Mouse (Mus musculus): Measurements from ENCODE around the gene Ripor1. TPM values are rescaled to one million over a fixed set of nuclear protein-coding genes. Genes with fewer than 3 reads are reported as not detected.

Gene Ripor1
- polyA plus RNA-seq, 1 experiment, result 47.6 TPM

GRCm38 (mm10) chr8:105609355-105609754 is 4.3 kb downstream of the Ripor1 start:
- TF ChIP-seq USF1 (IDR thresholded peaks at IDR 0.05; ENCODE audit: low read depth), result no peak

GRCm38 (mm10) chr8:105609771-105610170 is 4.7 kb downstream of the Ripor1 start:
- no peaks in the 10 kb centered on the region for H3K36me3 ChIP-seq (ENCODE audit: control insufficient read depth, insufficient read depth)
- H3K4me3 ChIP-seq, result no peak overlapping the region
- peak overlapping the region; percentile 6 for H3K4me2 ChIP-seq (ENCODE audit: low read depth)
- peaks cover 65% of the 10 kb centered on the region for H3K79me2 ChIP-seq (ENCODE audit: control insufficient read depth, insufficient read depth)
- H3ac ChIP-seq (ENCODE audit: control insufficient read depth, insufficient read length), result no peak overlapping the region
- no peak for TF ChIP-seq POLR2AphosphoS2 (IDR thresholded peaks at IDR 0.05; ENCODE audit: insufficient read length, low read depth)
- no peak for TF ChIP-seq TCF12 (IDR thresholded peaks at IDR 0.05; ENCODE audit: insufficient read depth, poor library complexity, severe bottlenecking)
- no peak for TF ChIP-seq MYOG (IDR thresholded peaks at IDR 0.05; ENCODE audit: control insufficient read depth in 1 of 3, insufficient read depth in 1 of 3, insufficient read length in 2 of 3, low read depth in 2 of 3)
- no peak for TF ChIP-seq MYOD1 (IDR thresholded peaks at IDR 0.05; ENCODE audit: control insufficient read depth in 1 of 3, insufficient read length in 2 of 3, low read depth in 2 of 3)
- no peak for TF ChIP-seq TCF3 (IDR thresholded peaks at IDR 0.05; ENCODE audit: insufficient read length, low read depth)
- TF ChIP-seq POLR2A (IDR thresholded peaks at IDR 0.05; ENCODE audit: insufficient read length, low read depth), result no peak
- TF ChIP-seq REST (IDR thresholded peaks at IDR 0.05; ENCODE audit: insufficient read depth, insufficient read length), result no peak
- TF ChIP-seq CEBPB (IDR thresholded peaks at IDR 0.05; ENCODE audit: insufficient read depth, poor library complexity, severe bottlenecking), result no peak
- no peak for TF ChIP-seq SRF (IDR thresholded peaks at IDR 0.05; ENCODE audit: control insufficient read depth, insufficient read length, low read depth)
- no peak for TF ChIP-seq MAX (IDR thresholded peaks at IDR 0.05; ENCODE audit: low read depth)
- TF ChIP-seq E2F4 (IDR thresholded peaks at IDR 0.05; ENCODE audit: insufficient read depth), result no peak
- no peak for TF ChIP-seq USF1 (IDR thresholded peaks at IDR 0.05; ENCODE audit: low read depth)
- H3K27me3 ChIP-seq (ENCODE audit: control insufficient read depth, insufficient read depth, insufficient read length), result no peaks in the 10 kb centered on the region

More at GRCm38 (mm10) chr8:105609355-105609754, 4.3 kb downstream of the Ripor1 start:
- peaks cover 65% of the 10 kb centered on the region for H3K79me2 ChIP-seq (ENCODE audit: control insufficient read depth, insufficient read depth)
- H3K36me3 ChIP-seq (ENCODE audit: control insufficient read depth, insufficient read depth), result no peaks in the 10 kb centered on the region
- no peak overlapping the region for H3K4me3 ChIP-seq
- H3ac ChIP-seq (ENCODE audit: control insufficient read depth, insufficient read length), result no peak overlapping the region
- H3K4me2 ChIP-seq (ENCODE audit: low read depth), result peak overlapping the region; percentile 6
- H3K27me3 ChIP-seq (ENCODE audit: control insufficient read depth, insufficient read depth, insufficient read length), result no peaks in the 10 kb centered on the region

- Histone ChIP-seq H3K36me3 (ENCODE audit: control insufficient read depth, insufficient read depth) (peaks cover 12% of the 10 kb centered on the region), H3K27me3 (ENCODE audit: control insufficient read depth, insufficient read depth, insufficient read length) (no peaks in the 10 kb centered on the region), H3ac (ENCODE audit: control insufficient read depth, insufficient read length) (no peak overlapping the region), H3K4me2 (ENCODE audit: low read depth) (no peak overlapping the region), H3K79me2 (ENCODE audit: control insufficient read depth, insufficient read depth) (peaks cover 62% of the 10 kb centered on the region), H3K4me3 (no peak overlapping the region)
- TF ChIP-seq POLR2A (IDR thresholded peaks at IDR 0.05; ENCODE audit: insufficient read length, low read depth) (no peak), MYOD1 (IDR thresholded peaks at IDR 0.05; ENCODE audit: control insufficient read depth in 1 of 3, insufficient read length in 2 of 3, low read depth in 2 of 3) (no peak), TCF12 (IDR thresholded peaks at IDR 0.05; ENCODE audit: insufficient read depth, poor library complexity, severe bottlenecking) (no peak)
Observed at GRCm38 (mm10) chr8:105611836-105612235, 6.8 kb downstream of the Ripor1 start.

- H3K79me2 ChIP-seq (ENCODE audit: control insufficient read depth, insufficient read depth), result peaks cover 50% of the 10 kb centered on the region
- H3K4me3 ChIP-seq, result no peak overlapping the region
- no peak for TF ChIP-seq TCF3 (IDR thresholded peaks at IDR 0.05; ENCODE audit: insufficient read length, low read depth)
- no peak for TF ChIP-seq CEBPB (IDR thresholded peaks at IDR 0.05; ENCODE audit: insufficient read depth, poor library complexity, severe bottlenecking)
- no peak for TF ChIP-seq USF1 (IDR thresholded peaks at IDR 0.05; ENCODE audit: low read depth)
- TF ChIP-seq REST (IDR thresholded peaks at IDR 0.05; ENCODE audit: insufficient read depth, insufficient read length), result no peak
- no peak for TF ChIP-seq TCF12 (IDR thresholded peaks at IDR 0.05; ENCODE audit: insufficient read depth, poor library complexity, severe bottlenecking)
- no peak for TF ChIP-seq POLR2A (IDR thresholded peaks at IDR 0.05; ENCODE audit: insufficient read length, low read depth)
- TF ChIP-seq POLR2AphosphoS2 (IDR thresholded peaks at IDR 0.05; ENCODE audit: insufficient read length, low read depth), result no peak
- TF ChIP-seq SRF (IDR thresholded peaks at IDR 0.05; ENCODE audit: control insufficient read depth, insufficient read length, low read depth), result no peak
- no peak for TF ChIP-seq MYOD1 (IDR thresholded peaks at IDR 0.05; ENCODE audit: control insufficient read depth in 1 of 3, insufficient read length in 2 of 3, low read depth in 2 of 3)
- TF ChIP-seq MAX (IDR thresholded peaks at IDR 0.05; ENCODE audit: low read depth), result no peak
- no peak for TF ChIP-seq E2F4 (IDR thresholded peaks at IDR 0.05; ENCODE audit: insufficient read depth)
- no peak for TF ChIP-seq MYOG (IDR thresholded peaks at IDR 0.05; ENCODE audit: control insufficient read depth in 1 of 3, insufficient read depth in 1 of 3, insufficient read length in 2 of 3, low read depth in 2 of 3)
- no peaks in the 10 kb centered on the region for H3K27me3 ChIP-seq (ENCODE audit: control insufficient read depth, insufficient read depth, insufficient read length)
- no peak overlapping the region for H3K4me2 ChIP-seq (ENCODE audit: low read depth)
- H3ac ChIP-seq (ENCODE audit: control insufficient read depth, insufficient read length), result no peak overlapping the region
- H3K36me3 ChIP-seq (ENCODE audit: control insufficient read depth, insufficient read depth), result peaks cover 18% of the 10 kb centered on the region
Observed at GRCm38 (mm10) chr8:105613037-105613436, 8.0 kb downstream of the Ripor1 start.

- Histone ChIP-seq H3K27me3 (ENCODE audit: control insufficient read depth, insufficient read depth, insufficient read length) (no peaks in the 10 kb centered on the region), H3K79me2 (ENCODE audit: control insufficient read depth, insufficient read depth) (peaks cover 41% of the 10 kb centered on the region), H3K4me3 (no peak overlapping the region), H3K4me2 (ENCODE audit: low read depth) (no peak overlapping the region), H3ac (ENCODE audit: control insufficient read depth, insufficient read length) (no peak overlapping the region), H3K36me3 (ENCODE audit: control insufficient read depth, insufficient read depth) (peaks cover 25% of the 10 kb centered on the region)
- TF ChIP-seq MYOD1 (IDR thresholded peaks at IDR 0.05; ENCODE audit: control insufficient read depth in 1 of 3, insufficient read length in 2 of 3, low read depth in 2 of 3) (no peak), REST (IDR thresholded peaks at IDR 0.05; ENCODE audit: insufficient read depth, insufficient read length) (no peak), SRF (IDR thresholded peaks at IDR 0.05; ENCODE audit: control insufficient read depth, insufficient read length, low read depth) (no peak), USF1 (IDR thresholded peaks at IDR 0.05; ENCODE audit: low read depth) (no peak), POLR2A (IDR thresholded peaks at IDR 0.05; ENCODE audit: insufficient read length, low read depth) (no peak), POLR2AphosphoS2 (IDR thresholded peaks at IDR 0.05; ENCODE audit: insufficient read length, low read depth) (no peak), TCF3 (IDR thresholded peaks at IDR 0.05; ENCODE audit: insufficient read length, low read depth) (no peak), MAX (IDR thresholded peaks at IDR 0.05; ENCODE audit: low read depth) (no peak)
Observed at GRCm38 (mm10) chr8:105613830-105614511, 8.9 kb downstream of the Ripor1 start.
